Mouse (Mus musculus): Measurements from ENCODE around the gene Ppip5k1. TPM values are rescaled to one million over a fixed set of nuclear protein-coding genes. Genes with fewer than 3 reads are reported as not detected.

Ppip5k1 gene
- total RNA-seq, 2 experiments from 2014 or later = 24.4 to 24.8 TPM

DNA sequence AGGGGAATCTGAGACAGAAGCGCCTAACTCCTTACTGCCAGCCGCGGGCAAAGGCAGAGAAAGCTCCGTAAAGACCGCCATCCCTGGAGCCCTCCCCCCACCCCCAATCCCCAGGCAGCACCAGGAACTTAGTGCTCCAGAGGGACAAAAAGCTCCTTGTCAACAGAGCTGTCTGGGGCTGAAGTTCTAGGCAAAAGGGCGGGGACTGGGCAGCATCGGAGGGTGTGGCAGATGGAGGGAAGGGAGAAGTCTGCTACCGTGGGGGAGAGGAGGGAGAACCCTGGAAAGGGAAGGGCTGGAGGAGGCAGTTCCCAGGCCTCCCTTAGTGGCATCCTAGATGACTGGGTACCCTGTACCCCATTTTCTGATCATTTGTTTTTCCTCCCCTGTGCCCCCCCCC, 57.1 kb downstream of the Ppip5k1 start:
- no peak for DNase-seq

- no peak for DNase-seq
These were observed 57.5 kb downstream of the Ppip5k1 start for GRCm38 (mm10) chr2:121297701-121298100.

- no peak for DNase-seq
These were observed 58.4 kb downstream of the Ppip5k1 start for GRCm38 (mm10) chr2:121296754-121297231.

DNA sequence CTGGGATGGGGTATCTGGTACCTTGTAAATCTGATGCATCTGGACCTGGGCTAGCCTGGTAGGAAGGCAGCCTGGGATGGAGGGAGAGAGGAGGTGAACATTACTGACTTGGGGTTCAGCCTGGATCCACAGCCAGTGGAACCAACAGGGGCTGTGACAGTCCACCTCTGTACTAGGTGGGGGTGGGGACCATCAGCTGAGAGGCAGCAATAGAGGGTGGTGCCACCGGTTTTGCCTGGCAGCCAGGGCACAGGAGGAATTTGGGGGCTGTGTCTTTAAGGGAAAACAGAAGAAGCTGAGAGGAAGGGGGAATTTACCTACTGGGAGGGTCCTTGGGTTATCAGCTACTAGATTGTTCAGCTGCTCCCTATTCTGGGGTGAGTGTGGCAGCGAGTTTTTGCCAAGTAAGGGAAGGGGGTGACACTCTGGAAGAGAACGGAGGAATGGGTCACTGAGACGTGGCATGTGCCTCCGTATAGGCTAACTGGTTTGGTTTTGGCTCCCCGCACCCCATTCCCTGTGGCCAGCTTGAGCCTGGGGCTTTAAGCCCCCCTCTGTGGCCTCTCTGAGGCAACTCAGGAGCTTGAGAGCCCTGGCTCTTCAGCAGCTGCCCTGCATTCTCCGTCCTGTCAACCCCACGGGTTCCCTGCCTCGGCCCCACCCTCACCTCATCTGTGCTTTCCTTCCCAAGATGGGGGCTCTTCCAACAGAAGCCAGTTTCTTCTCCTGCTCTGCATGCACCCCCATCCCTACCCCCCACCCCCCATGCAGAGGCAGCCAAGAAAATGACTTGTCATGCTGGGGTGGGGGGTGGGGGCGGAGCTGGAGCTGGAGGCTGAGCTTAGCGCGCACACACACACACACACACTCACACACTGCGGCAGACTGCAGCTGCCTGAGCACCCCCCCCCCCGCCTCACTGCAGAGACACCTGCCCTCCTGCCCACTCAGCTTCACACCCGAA, 59.3 kb downstream of the Ppip5k1 start:
- DNase-seq = no peak

DNA sequence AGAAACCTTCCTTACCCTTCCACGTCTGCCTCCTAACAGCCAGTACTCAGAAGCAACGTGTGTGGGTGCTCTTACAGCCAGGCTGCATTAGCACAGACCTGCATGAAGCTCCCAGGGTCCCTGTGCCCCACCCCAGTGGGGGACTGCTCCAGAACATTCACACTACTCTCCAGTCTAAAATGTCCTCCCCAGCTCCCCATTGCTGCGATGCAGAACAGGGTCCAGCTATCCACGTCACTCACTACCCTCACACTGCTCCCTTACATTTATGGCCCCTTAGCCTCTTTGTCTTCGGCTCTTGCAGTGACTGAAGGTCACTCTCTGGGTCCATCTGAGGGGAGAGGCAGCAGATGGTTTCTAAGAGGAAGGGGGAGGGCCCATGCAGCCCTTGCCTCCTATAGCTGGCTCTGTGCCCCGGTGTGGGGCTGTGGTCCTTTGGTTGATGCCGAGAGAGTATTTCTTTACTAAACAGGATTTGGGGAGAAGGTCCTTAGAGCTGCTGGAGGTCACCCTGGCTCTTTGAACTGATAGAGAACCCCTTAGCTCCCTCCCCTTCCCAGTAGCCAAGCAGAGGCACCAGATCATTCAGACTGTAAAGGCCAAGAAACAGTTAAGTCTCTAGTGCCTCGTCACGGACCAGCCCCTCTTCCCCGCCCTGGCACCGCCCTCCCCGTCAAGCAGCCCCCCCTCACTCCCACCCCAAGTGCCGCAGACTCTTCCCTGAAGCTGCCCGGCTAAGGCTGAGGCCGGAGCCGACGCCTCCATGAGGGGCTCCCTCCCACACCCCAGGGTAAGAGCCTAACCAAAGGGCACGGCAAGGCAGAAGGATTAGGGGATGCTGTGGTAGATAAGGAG, 60.2 kb downstream of the Ppip5k1 start:
- peak; percentile 63 for DNase-seq

GRCm38 (mm10) chr2:121294182-121294581, 61.0 kb downstream of the Ppip5k1 start:
- DNase-seq = no peak

- DNase-seq = no peak
These were observed 62.7 kb downstream of the Ppip5k1 start for GRCm38 (mm10) chr2:121292316-121293013.

- DNase-seq = no peak
These were observed 65.3 kb downstream of the Ppip5k1 start for GRCm38 (mm10) chr2:121289730-121290540.

DNA sequence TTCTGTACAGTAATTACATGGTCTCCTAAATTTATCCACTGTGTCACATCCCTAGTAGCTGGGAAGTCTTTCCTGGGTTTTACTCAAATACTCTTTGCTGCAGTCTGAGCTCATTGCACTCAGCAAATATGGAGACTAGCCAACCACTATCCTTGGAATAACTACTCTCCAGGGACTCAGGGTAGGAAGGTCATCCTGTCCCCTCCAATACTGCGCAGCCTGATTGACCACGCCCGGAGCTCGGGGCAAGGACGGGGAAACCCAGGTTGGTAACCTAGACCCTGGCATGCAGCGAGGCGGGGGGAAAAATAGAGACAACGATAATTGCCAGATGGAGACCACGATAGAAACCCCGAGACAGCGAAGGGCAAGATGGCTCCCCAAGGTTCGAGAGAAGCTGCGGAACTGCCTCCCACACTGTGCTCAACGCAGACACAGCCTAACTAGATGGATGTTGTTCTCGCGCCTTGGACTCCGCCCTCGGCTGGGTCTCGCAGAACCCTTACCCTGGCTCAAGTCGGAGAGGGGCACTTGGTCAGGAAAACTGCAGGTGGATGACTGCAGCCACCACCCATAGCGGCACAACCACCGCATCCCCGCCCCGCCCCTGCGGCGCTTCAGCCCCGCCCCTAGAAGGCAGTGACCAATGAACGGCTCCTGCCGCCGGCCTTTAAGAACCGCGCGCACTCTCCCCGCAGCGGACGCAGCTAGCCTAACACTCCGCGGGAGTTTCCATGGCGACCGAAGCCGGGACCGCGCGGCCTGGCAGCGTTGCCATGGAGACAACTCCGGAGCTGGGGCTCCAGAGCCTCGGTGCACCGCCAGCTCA, 66.1 kb downstream of the Ppip5k1 start, which contains the start of gene Map1a:
Map1a (plus strand) TSS at position 700 of the 829 bp plus-strand sequence.
- DNase-seq = peak; percentile 86

GRCm38 (mm10) chr2:121287850-121288249, 67.3 kb downstream of the Ppip5k1 start:
- DNase-seq = no peak

- DNase-seq = no peak
These were observed 83.2 kb downstream of the Ppip5k1 start for GRCm38 (mm10) chr2:121271928-121272516.

- DNase-seq = peak; percentile 90
These were observed 83.8 kb downstream of the Ppip5k1 start, which contains the start of gene Trp53bp1 for GRCm38 (mm10) chr2:121271236-121271927. Gene Trp53bp1, minus strand, starts transcription at chr2:121271407.

DNA sequence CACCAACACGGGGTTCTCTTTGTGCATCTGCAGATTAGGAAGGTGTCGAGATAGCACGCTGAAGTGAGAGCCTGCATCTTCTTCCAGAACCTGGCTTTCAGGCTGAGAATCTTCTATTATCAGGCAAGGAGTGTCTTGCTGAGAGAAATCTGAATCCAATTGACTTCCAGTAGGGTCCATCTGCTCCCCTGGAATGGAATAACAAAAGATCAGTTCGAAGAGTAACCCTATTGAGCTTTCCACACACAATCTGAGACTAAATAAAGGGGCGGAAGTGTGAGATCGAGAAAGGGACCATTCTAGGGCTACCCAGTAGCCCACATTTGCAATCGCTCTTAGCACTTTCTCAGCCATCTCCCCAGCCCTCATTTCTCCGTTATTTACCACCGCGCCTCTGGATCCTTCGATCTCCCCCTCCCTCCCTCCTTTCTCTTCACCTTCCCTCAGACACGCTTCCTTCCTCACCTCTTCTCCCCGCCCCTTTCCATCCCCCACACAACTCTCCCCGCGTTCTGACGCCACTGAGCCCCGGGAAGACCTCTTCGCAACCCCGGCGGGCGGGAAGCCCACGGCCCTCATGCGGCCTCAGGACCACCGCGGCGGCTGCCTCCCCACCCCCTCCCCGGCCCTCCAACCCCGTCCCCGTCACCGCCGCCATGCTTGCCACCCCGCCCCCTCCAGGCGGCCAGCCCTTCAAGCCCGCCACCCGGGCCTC, 84.5 kb downstream of the Ppip5k1 start:
- no peak for DNase-seq

- DNase-seq = no peak
These were observed 86.8 kb downstream of the Ppip5k1 start for GRCm38 (mm10) chr2:121268446-121268845.
